Comparison of ENCODE assay signal across 7 mouse cellular contexts in the genomic region with DNA sequence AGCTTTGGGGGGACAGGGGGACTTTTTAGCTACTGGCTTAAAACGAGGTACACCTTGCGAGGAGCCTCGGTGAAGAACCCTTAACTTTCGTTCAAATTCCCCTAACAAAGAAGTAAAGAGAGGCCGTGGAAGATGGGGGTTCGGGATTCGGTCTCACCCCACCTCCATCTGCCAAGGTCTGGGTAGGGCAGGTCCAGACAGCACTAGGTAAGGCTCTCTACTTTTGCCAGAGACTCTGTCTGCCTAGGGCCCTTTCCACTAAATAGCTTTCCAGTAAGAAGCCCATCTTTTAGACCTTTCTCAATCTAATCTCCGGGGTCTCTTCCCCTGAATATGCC. TPM values are rescaled to one million over a fixed set of nuclear protein-coding genes. Genes with fewer than 3 reads are reported as not detected.
DNase-seq lines count a peak whose midpoint lies in the region; ATAC-seq and TF ChIP-seq lines count a peak whose summit lies in the region.

No protein-coding gene starts in this region.

- 30% methylated on average over 8 of the region's 8 CpGs for WGBS in lung, embryonic 14.5 days
- 26% methylated on average over 8 of the region's 8 CpGs for WGBS in embryonic facial prominence, embryonic 12.5 days
- 35% methylated on average over 8 of the region's 8 CpGs for WGBS in intestine, embryonic 14.5 days
- 19% methylated on average over 8 of the region's 8 CpGs for WGBS in neural tube, embryonic 14.5 days

- H3K27me3 ChIP-seq in lung, embryonic 14.5 days (ENCODE audit: insufficient read depth, low read length): peaks cover 4% of the 10 kb centered on the region; the same call in 1 of the 2 replicates
- peaks cover 7% of the 10 kb centered on the region; the same call in 1 of the 2 replicates for H3K27me3 ChIP-seq in embryonic facial prominence, embryonic 12.5 days
- H3K27me3 ChIP-seq in intestine, embryonic 14.5 days (replicated peaks; ENCODE audit: control insufficient read depth, insufficient read depth, low read length): no peaks in the 10 kb centered on the region
- H3K27me3 ChIP-seq in neural tube, embryonic 14.5 days (ENCODE audit: control insufficient read depth, insufficient read depth, low read length): no peaks in the 10 kb centered on the region; the same call in 1 of the 2 replicates

- no peak for TF ChIP-seq CTCF in lung, embryonic 14.5 days (IDR thresholded peaks at IDR 0.05; ENCODE audit: low read depth)

- peak overlapping the region; percentile 89 for H3K4me2 ChIP-seq in lung, embryonic 14.5 days
- H3K4me2 ChIP-seq in embryonic facial prominence, embryonic 12.5 days (replicated peaks): peak overlapping the region; percentile 91
- H3K4me2 ChIP-seq in intestine, embryonic 14.5 days (ENCODE audit: low read length): peak overlapping the region; percentile 66
- peak overlapping the region; percentile 65 for H3K4me2 ChIP-seq in neural tube, embryonic 14.5 days (ENCODE audit: low read depth, low read length)

- no peak overlapping the region for H3K27ac ChIP-seq in lung, embryonic 14.5 days (ENCODE audit: low read depth)
- H3K27ac ChIP-seq in embryonic facial prominence, embryonic 12.5 days: no peak overlapping the region
- no peak overlapping the region for H3K27ac ChIP-seq in intestine, embryonic 14.5 days (ENCODE audit: low read depth)
- H3K27ac ChIP-seq in neural tube, embryonic 14.5 days (ENCODE audit: low read depth, low read length): no peak overlapping the region

- ATAC-seq in lung, embryonic 14.5 days (ENCODE audit: insufficient read depth): no peak
- no peak for ATAC-seq in embryonic facial prominence, embryonic 12.5 days (ENCODE audit: insufficient number of reproducible peaks, insufficient read depth, low FRiP score, low TSS enrichment)
- ATAC-seq in intestine, embryonic 14.5 days (replicated peaks; ENCODE audit: low FRiP score, low TSS enrichment, low read depth): no peak
- ATAC-seq in neural tube, embryonic 14.5 days (ENCODE audit: low read depth): no peak

- no peaks in the 10 kb centered on the region for H3K4me1 ChIP-seq in lung, embryonic 14.5 days (ENCODE audit: insufficient read depth)
- H3K4me1 ChIP-seq in embryonic facial prominence, embryonic 12.5 days: 0 out of 2 replicates have a peak, but pooled peaks cover 4% of the 10 kb centered on the region
- no peaks in the 10 kb centered on the region for H3K4me1 ChIP-seq in intestine, embryonic 14.5 days (replicated peaks; ENCODE audit: control insufficient read depth, insufficient read depth, low read length)
- H3K4me1 ChIP-seq in neural tube, embryonic 14.5 days (ENCODE audit: control insufficient read depth, insufficient read depth, low read length): no peaks in the 10 kb centered on the region

- peak overlapping the region; percentile 59; the same call in 1 of the 2 replicates for H3K9ac ChIP-seq in lung, embryonic 14.5 days
- 0 out of 2 replicates have a peak overlapping the region, but pooled peaks have one; percentile 50 for H3K9ac ChIP-seq in embryonic facial prominence, embryonic 12.5 days
- H3K9ac ChIP-seq in intestine, embryonic 14.5 days (ENCODE audit: low read length): no peak overlapping the region; the same call in 1 of the 2 replicates
- no peak overlapping the region for H3K9ac ChIP-seq in neural tube, embryonic 14.5 days (replicated peaks; ENCODE audit: low read depth, low read length)

- DNase-seq in lung, embryonic 14.5 days: no peak
- no peak for DNase-seq in lung, postnatal 25 days (ENCODE audit: low spot score)
- peak; percentile 57 for DNase-seq in intestine, embryonic 14.5 days (ENCODE audit: low spot score)
- no peak for DNase-seq in yolk sac, embryonic 10.5 days (ENCODE audit: low spot score)
- DNase-seq in layer of hippocampus, adult 8-10 months (ENCODE audit: low spot score in 2 of 2): no peak

- no peaks in the 10 kb centered on the region for H3K36me3 ChIP-seq in lung, embryonic 14.5 days (ENCODE audit: insufficient read depth)
- H3K36me3 ChIP-seq in embryonic facial prominence, embryonic 12.5 days: no peaks in the 10 kb centered on the region
- no peaks in the 10 kb centered on the region for H3K36me3 ChIP-seq in intestine, embryonic 14.5 days (ENCODE audit: control insufficient read depth, insufficient read depth, low read length)
- H3K36me3 ChIP-seq in neural tube, embryonic 14.5 days (ENCODE audit: control insufficient read depth, insufficient read depth, low read length): no peaks in the 10 kb centered on the region

- peak overlapping the region; percentile 59 for H3K4me3 ChIP-seq in lung, embryonic 14.5 days (ENCODE audit: low read depth, low read length)
- peak overlapping the region; percentile 64 for H3K4me3 ChIP-seq in embryonic facial prominence, embryonic 12.5 days
- H3K4me3 ChIP-seq in intestine, embryonic 14.5 days (ENCODE audit: low read depth, low read length): peak overlapping the region; percentile 59
- peak overlapping the region; percentile 52 for H3K4me3 ChIP-seq in neural tube, embryonic 14.5 days (ENCODE audit: low read depth, low read length)

- no peaks in the 10 kb centered on the region for H3K9me3 ChIP-seq in lung, embryonic 14.5 days (ENCODE audit: low read depth, low read length)
- H3K9me3 ChIP-seq in embryonic facial prominence, embryonic 12.5 days: no peaks in the 10 kb centered on the region
- no peaks in the 10 kb centered on the region for H3K9me3 ChIP-seq in intestine, embryonic 14.5 days (ENCODE audit: control insufficient read depth, low read length)
- H3K9me3 ChIP-seq in neural tube, embryonic 14.5 days (ENCODE audit: control insufficient read depth, low read length): no peaks in the 10 kb centered on the region

RNA-seq across cellular contexts. Expression of a gene that starts 0.8 kb away (rescaled TPM):
- 4.5 and 5.1 TPM in 2 replicates for polyA plus RNA-seq in lung, embryonic 14.5 days (2014; fragmentation: Nextera tagmentation; extraction: Ambion mirVana)
- 3.4 and 3.6 TPM in 2 replicates for polyA plus RNA-seq in embryonic facial prominence, embryonic 12.5 days (2016; fragmentation: Nextera tagmentation; extraction: Ambion mirVana)
- 7.8 and 7.9 TPM in 2 replicates for polyA plus RNA-seq in intestine, embryonic 14.5 days (2014; fragmentation: Nextera tagmentation; extraction: Ambion mirVana)
- polyA plus RNA-seq in neural tube, embryonic 14.5 days (2014; fragmentation: Nextera tagmentation; extraction: Ambion mirVana): 0.92 and 1.1 TPM in 2 replicates
- total RNA-seq in layer of hippocampus, adult 8-10 months (2022): 1 to 10 TPM; 2.1 to 2.4 (median 2.3) TPM

Comparison
In these comparisons a context has a peak if more than half of its experiments do, and no peak if none do; other contexts are left out.
1. H3K9ac ChIP-seq: peak in lung, embryonic 14.5 days (single experiment) and embryonic facial prominence, embryonic 12.5 days (single experiment); none in intestine, embryonic 14.5 days (single experiment) and neural tube, embryonic 14.5 days (single experiment).
2. Peak in every context shown above with its lines, with median percentiles within 50 percentile points of each other: H3K4me2 ChIP-seq and H3K4me3 ChIP-seq.